Mouse (Mus musculus) lung, postnatal 25 days (tissue): ENCODE data around the gene Atp2a1.
"Not testable (repeated sequence)": the region's sequence is repeated elsewhere in the genome, so short reads cannot be mapped to it uniquely, and the experiment has no call there.

Experiments used
- DNase-seq: peaks from one replicate; pipeline ENCODE4 v3.0.0; 2022; ENCODE audit warnings: low spot score

Atp2a1 gene

DNA sequence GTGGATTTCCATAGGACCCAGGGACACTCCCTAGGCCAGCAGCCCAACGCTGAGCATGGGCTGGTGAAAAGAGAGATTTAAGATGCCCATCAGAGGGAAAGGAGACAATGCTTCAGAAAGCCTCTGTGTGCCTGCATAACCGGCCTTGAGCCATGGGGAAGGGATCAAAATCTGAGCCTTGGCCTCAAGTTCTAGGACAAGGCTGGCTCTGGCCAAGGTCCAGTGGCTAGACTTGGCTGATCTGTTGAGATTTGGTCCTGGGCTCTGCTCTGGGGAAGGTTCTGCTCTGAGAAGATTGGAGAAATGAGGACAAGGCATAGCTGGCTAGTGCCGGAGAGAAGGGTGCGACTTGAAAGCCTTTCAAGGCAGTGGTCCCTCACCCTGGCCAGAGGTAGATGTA, 51.8 kb downstream of the Atp2a1 start:
- no peak for DNase-seq

DNA sequence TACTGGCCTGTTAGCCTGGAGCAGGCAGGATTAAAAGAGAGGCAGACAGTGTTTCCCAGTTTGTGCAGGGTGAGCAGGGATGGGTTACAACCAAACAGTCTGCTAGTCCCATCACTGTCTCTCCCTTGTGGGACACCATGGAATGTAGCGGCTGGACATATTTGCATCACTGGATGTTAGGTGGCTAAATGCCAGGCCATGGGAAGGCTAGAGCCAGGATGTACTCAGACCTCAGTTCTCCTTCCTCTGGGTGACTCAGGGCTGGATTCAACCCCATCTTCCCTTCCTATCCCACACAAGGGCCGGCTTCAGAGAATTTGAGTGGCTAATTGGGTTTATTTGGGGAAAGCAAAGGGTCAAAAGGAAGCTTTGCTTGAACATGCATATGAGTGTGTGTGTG, 54.2 kb downstream of the Atp2a1 start:
- no peak for DNase-seq

DNA sequence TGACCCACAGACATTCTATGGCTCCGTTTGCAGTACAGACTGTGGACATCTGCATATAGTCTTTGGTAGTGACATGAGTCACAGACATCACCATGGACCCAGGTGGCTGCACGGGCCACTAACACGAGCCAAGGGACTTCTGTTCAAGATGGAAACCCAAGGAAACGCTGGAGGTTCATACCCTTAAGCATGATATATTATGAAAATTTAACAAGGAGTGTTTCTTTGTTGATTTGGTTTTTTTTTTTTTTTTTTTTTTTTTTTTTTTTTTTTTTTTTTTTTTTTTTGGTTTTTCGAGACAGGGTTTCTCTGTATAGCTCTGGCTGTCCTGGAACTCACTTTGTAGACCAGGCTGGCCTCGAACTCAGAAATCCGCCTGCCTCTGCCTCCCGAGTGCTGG, 60.4 kb downstream of the Atp2a1 start:
- not testable (repeated sequence) for DNase-seq

DNA sequence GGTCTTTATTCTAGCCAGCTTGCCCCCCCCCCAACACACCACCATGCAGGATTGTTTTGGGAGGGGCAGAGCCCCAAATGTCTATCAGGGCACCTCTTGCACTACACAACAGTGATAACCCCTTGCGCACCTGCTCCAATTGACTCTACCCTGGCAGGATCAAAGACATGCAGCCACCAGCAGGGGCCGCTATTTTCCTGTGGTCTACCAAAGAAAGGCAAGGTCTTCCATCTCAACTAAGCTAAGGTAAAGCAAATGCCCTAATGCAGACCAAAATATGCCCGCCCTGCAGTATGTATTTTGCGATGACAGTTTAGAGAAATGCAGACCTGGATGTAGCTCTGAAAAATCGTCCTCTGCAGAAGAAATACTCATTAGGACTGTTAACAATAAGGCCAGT, 63.4 kb downstream of the Atp2a1 start:
- DNase-seq = peak; percentile 86

DNA sequence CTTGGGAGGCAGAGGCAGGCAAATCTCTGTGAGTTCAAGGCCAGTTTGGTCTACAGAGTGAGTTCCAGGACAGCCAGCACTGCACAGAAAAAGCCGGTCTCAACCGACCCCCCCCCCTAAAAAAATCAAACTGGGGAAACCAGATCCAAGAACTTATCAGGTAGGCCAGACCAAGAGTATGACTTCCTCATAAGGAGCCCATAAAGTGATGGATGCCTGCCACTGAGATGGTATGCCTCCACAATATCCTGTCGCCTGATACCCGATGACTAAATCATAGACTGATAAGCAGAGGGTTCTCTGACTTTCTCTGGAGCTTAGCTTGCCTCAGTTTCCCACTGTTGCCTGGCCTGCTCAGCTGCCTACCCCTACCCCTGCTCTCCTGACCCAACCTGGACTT, 65.1 kb downstream of the Atp2a1 start:
- DNase-seq = no peak

DNA sequence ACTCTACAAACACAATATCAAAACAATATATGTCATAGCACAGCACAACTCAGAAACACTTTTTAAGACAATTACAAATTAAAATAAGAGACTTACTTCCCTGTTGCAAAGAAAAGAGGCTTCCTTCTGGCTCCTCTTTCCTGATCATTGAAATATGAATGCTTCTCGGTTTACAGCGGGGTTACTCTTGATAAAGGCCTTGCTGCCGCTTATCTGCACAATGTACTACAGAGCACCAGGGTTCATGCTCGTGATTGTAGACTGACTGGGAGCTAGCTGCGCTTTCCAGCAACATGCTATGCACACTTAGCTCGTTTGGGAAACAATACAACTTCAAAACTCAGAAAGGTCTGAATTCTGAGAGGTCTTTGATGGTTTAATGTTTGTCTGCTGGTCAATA, 65.7 kb downstream of the Atp2a1 start:
- DNase-seq = no peak

DNA sequence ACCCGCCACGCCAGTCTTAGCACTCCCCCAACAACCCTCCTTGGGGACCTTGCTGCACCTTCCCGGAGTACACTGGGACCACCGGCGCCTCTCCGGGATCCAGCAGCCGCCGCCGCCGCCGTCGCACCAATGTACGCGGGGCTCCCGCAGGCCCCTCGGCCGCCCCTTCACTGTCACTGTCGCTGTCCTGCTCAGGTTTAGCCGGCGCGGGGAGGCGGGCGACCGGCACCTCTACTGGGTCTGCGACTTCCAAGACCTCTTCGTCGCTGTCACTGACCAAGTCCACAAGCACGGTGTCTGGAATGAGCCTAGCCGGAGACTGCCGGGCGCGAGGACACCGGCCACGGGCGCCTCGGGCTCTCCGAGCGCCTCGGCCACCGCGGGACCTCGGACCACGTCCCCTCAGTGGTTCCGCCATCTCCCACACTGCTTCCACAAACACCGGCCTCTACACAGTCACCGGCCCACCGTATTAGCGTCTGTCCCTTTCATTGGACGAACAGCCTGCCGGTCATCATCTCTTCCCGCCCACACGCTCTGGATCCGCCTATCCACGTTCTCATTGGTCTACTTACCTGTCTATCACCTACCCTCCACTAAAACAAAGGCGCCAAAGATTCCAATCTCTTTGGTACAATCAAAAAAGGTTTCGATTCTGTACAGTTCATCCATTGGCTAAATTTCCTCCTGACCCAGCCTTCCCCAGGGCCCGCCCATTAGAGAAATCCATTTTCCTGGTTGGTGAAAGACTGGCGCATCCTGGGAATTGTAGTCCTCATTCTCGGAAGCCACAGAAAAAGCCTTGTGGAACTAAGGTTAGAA, 66.4 kb downstream of the Atp2a1 start, which contains the start of gene Nfatc2ip:
Nfatc2ip (minus strand) TSS at position 440 of the 822 bp plus-strand sequence.
- peak; percentile 98 for DNase-seq
